Mouse (Mus musculus) ES-E14 (cell line): ENCODE measurements at regions not wholly inside any gene's neighbourhood (a gene's known extent, or its start where the extent isn't known, plus 50 kb on each side); places are given as distances from the start of the nearest gene placed in this dataset.

Experiments
- DNase-seq: peaks from one replicate; pipeline ENCODE4 v3.0.0-alpha.2; 2013; ENCODE audit warnings: low read depth, low spot score
- H3K27ac ChIP-seq: 2 replicates; pipeline ENCODE4 v1.5.1; 2012; ENCODE audit warnings: low read depth, mild to moderate bottlenecking, low read length, moderate library complexity, mixed read lengths; ENCODE audit not compliant: poor library complexity, insufficient read depth, severe bottlenecking
- H3K36me3 ChIP-seq: 2 replicates; pipeline ENCODE4 v1.6.1; 2012; ENCODE audit warnings: mild to moderate bottlenecking, low read length, moderate library complexity, mixed read lengths; ENCODE audit not compliant: control insufficient read depth, poor library complexity, insufficient read depth, severe bottlenecking
- H3K4me1 ChIP-seq, 2 experiments: fragments of 150-350 bp in 1 of 2; sonication (generic) in 1 of 2; 2 replicates each; pipeline ENCODE4 v1.6.1; 2012; ENCODE audit warnings: low read length in 2 of 2, mild to moderate bottlenecking in 1 of 2, mixed read lengths in 1 of 2; ENCODE audit not compliant: control insufficient read depth in 2 of 2, insufficient read depth in 2 of 2, poor library complexity in 1 of 2
- H3K4me3 ChIP-seq, 2 experiments: fragments of 150-350 bp in 1 of 2; sonication (generic) in 1 of 2; 2 replicates each; pipeline ENCODE4 v1.5.1; 2012; ENCODE audit warnings: low read length in 2 of 2, low read depth in 1 of 2, mild to moderate bottlenecking in 1 of 2, mixed read lengths in 1 of 2; ENCODE audit not compliant: insufficient read depth in 1 of 2, poor library complexity in 1 of 2, severe bottlenecking in 1 of 2
- H3K9ac ChIP-seq: 2 replicates; pipeline ENCODE4 v1.6.1; 2012; ENCODE audit warnings: low read depth, mild to moderate bottlenecking, low read length, mixed read lengths; ENCODE audit not compliant: poor library complexity, insufficient read depth, severe bottlenecking
- H3K9me3 ChIP-seq: fragments of 150-350 bp; sonication (generic); 2 replicates; pipeline ENCODE4 v1.6.1; 2012; ENCODE audit warnings: low read depth, mild to moderate bottlenecking, low read length; ENCODE audit not compliant: control insufficient read depth, insufficient read depth
- CHD2 ChIP-seq: IDR thresholded peaks from 2 replicates; pipeline ENCODE4 v1.6.1; 2014; ENCODE audit warnings: mild to moderate bottlenecking, low read depth, low read length, inconsistent platforms
- HCFC1 ChIP-seq: IDR thresholded peaks from 2 replicates; pipeline ENCODE4 v1.6.1; 2012; ENCODE audit warnings: low read length, inconsistent platforms, borderline replicate concordance; ENCODE audit not compliant: insufficient read depth
- MAFK ChIP-seq: IDR thresholded peaks from 2 replicates; pipeline ENCODE4 v1.6.1; 2014; ENCODE audit warnings: mild to moderate bottlenecking, low read depth, low read length, inconsistent platforms; ENCODE audit not compliant: insufficient read depth
- ZC3H11A ChIP-seq: IDR thresholded peaks from 2 replicates; pipeline ENCODE4 v1.6.1; 2012; ENCODE audit warnings: low read depth, mild to moderate bottlenecking, inconsistent platforms, low read length, borderline replicate concordance
- ZNF384 ChIP-seq: IDR thresholded peaks from 2 replicates; pipeline ENCODE4 v1.6.1; 2012; ENCODE audit warnings: low read depth, low read length, inconsistent platforms
- in situ Hi-C, 2 experiments: fragments of 600-800 bp; cut with MboI; formaldehyde crosslinking; loops; one replicate each; pipeline ENCODE4 v1.15.1; 2025; ENCODE audit warnings: low sequenced_read_pairs in 2 of 2, inconsistent platforms in 1 of 2; ENCODE audit not compliant: unreplicated experiment in 2 of 2

DNA sequence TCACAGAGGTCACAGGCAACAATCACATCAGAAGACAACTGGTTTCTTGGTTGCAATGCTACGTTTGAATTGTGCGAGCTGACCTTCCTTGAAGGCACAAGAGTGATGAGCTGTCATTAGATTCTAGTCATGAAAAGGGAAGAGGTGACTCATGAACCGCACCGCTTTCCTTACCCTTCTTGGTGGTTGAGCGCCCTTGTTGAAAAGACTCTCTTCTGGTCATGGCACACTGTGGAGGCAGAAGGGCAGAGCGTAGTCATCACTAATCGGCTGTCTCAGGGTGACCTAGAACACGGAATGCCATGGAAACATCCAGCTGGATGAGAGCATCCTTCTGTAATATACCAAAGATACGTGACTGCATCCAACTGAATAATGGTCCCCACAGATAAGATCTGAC is 121.8 kb upstream of the Klf14 start:
- Histone ChIP-seq H3K27ac (no peak overlapping the region), H3K9me3 (no peaks in the 10 kb centered on the region), H3K4me1 (peaks cover 4 to 16% of the 10 kb centered on the region in 2 experiments; a peak in 2 of 4 replicates), H3K9ac (no peak overlapping the region), H3K4me3 (no peak overlapping the region), H3K36me3 (no peaks in the 10 kb centered on the region; the same call in 1 of the 2 replicates)
- no peak for TF ChIP-seq MAFK
- TF ChIP-seq ZNF384, result no peak
- no peak for TF ChIP-seq CHD2
- TF ChIP-seq HCFC1, result no peak
- no peak for TF ChIP-seq ZC3H11A
- in situ Hi-C loops, result no loop called here
- no peak for DNase-seq

GRCm38 (mm10) chr6:31081238-31081637 is 122.4 kb upstream of the Klf14 start:
- in situ Hi-C loops, result no loop called here
- peaks cover 2 to 13% of the 10 kb centered on the region in 2 experiments; a peak in 1 of 4 replicates for H3K4me1 ChIP-seq
- no peak for TF ChIP-seq CHD2
- no peak for TF ChIP-seq ZNF384
- TF ChIP-seq ZC3H11A, result no peak
- TF ChIP-seq MAFK, result no peak
- TF ChIP-seq HCFC1, result no peak

GRCm38 (mm10) chr6:31081988-31082387 is 123.1 kb upstream of the Klf14 start:
- no peak overlapping the region for H3K27ac ChIP-seq
- peaks cover 2 to 9% of the 10 kb centered on the region in 2 experiments; a peak in 1 of 4 replicates for H3K4me1 ChIP-seq
- in situ Hi-C loops, result no loop called here
- no peak overlapping the region for H3K4me3 ChIP-seq
- no peak overlapping the region for H3K9ac ChIP-seq
- TF ChIP-seq ZC3H11A (no peak), MAFK (no peak), CHD2 (no peak), HCFC1 (no peak)
- no peaks in the 10 kb centered on the region for H3K9me3 ChIP-seq
- DNase-seq, result no peak
- H3K36me3 ChIP-seq, result no peaks in the 10 kb centered on the region; the same call in 1 of the 2 replicates

More at GRCm38 (mm10) chr6:31081238-31081637, 122.4 kb upstream of the Klf14 start:
- H3K36me3 ChIP-seq, result no peaks in the 10 kb centered on the region; the same call in 1 of the 2 replicates
- no peak overlapping the region for H3K27ac ChIP-seq
- H3K9ac ChIP-seq, result no peak overlapping the region
- no peaks in the 10 kb centered on the region for H3K9me3 ChIP-seq
- no peak overlapping the region for H3K4me3 ChIP-seq
- DNase-seq, result no peak

GRCm38 (mm10) chr6:31082613-31083470 is 124.0 kb upstream of the Klf14 start:
- Histone ChIP-seq H3K9me3 (no peaks in the 10 kb centered on the region), H3K36me3 (no peaks in the 10 kb centered on the region; the same call in 1 of the 2 replicates), H3K4me1 (peaks cover 0 to 4% of the 10 kb centered on the region in 2 experiments; a peak in 1 of 4 replicates), H3K27ac (no peak overlapping the region), H3K4me3 (no peak overlapping the region), H3K9ac (no peak overlapping the region)
- no peak for TF ChIP-seq CHD2
- TF ChIP-seq ZNF384, result no peak
- no peak for TF ChIP-seq MAFK
- no peak for TF ChIP-seq HCFC1
- TF ChIP-seq ZC3H11A, result no peak
- DNase-seq, result no peak
- in situ Hi-C loops, result no loop called here
